Mouse (Mus musculus) liver, embryonic 15.5 days (tissue): ENCODE measurements around the gene Krt84. TPM values are rescaled to one million over a fixed set of nuclear protein-coding genes. Genes with fewer than 3 reads are reported as not detected.

Experiments
- ATAC-seq: fragments of 200-750 bp; cut with Nextera tagmentation; 2 replicates; pipeline ENCODE4 v1.8.0; 2017; ENCODE audit warnings: moderate number of reproducible peaks, mild to moderate bottlenecking, moderate library complexity; ENCODE audit not compliant: insufficient read depth
- H3K27ac ChIP-seq: fragments of 300-500 bp; sonication (generic); replicated peaks from 2 replicates; pipeline ENCODE4 v1.5.1; 2015; ENCODE audit warnings: mild to moderate bottlenecking, inconsistent platforms
- H3K27me3 ChIP-seq: fragments of 300-500 bp; sonication (generic); 2 replicates; pipeline ENCODE4 v1.6.1; 2015; ENCODE audit warnings: mild to moderate bottlenecking, inconsistent platforms
- H3K36me3 ChIP-seq: fragments of 300-500 bp; sonication (generic); replicated peaks from 2 replicates; pipeline ENCODE4 v1.6.1; 2015; ENCODE audit warnings: moderate library complexity, mild to moderate bottlenecking, inconsistent platforms
- H3K4me1 ChIP-seq: fragments of 300-500 bp; sonication (generic); replicated peaks from 2 replicates; pipeline ENCODE4 v1.6.1; 2015; ENCODE audit warnings: inconsistent platforms
- H3K4me2 ChIP-seq: fragments of 300-500 bp; sonication (generic); 2 replicates; pipeline ENCODE4 v1.6.1; 2015; ENCODE audit warnings: moderate library complexity, mild to moderate bottlenecking, inconsistent platforms
- H3K4me3 ChIP-seq: fragments of 300-500 bp; sonication (generic); replicated peaks from 2 replicates; pipeline ENCODE4 v1.5.1; 2015; ENCODE audit warnings: mild to moderate bottlenecking, inconsistent platforms
- H3K9ac ChIP-seq: fragments of 300-500 bp; sonication (generic); 2 replicates; pipeline ENCODE4 v1.6.1; 2015; ENCODE audit warnings: moderate library complexity, mild to moderate bottlenecking, inconsistent platforms
- H3K9me3 ChIP-seq: fragments of 300-500 bp; sonication (generic); replicated peaks from 2 replicates; pipeline ENCODE4 v1.6.1; 2016; ENCODE audit warnings: inconsistent platforms
- WGBS: fragments of 180-500 bp; shearing (Covaris S2); methylation state at CpG from one replicate; pipeline ENCODE4 v1.1.7; 2015; ENCODE audit warnings: mixed read lengths; ENCODE audit not compliant: insufficient replicate concordance; 5-methylcytosine and 5-hydroxymethylcytosine counted together
- polyA plus RNA-seq: library from polyadenylated mRNA; unstranded; fragments of >200 nt; fragmentation: Nextera tagmentation; extraction: Ambion mirVana; gene quantifications from 2 replicates; pipeline ENCODE4 v1.2.1, GENCODE M21; 2015

Gene Krt84
- polyA plus RNA-seq, 1 experiment from 2014 or later: not detected

DNA sequence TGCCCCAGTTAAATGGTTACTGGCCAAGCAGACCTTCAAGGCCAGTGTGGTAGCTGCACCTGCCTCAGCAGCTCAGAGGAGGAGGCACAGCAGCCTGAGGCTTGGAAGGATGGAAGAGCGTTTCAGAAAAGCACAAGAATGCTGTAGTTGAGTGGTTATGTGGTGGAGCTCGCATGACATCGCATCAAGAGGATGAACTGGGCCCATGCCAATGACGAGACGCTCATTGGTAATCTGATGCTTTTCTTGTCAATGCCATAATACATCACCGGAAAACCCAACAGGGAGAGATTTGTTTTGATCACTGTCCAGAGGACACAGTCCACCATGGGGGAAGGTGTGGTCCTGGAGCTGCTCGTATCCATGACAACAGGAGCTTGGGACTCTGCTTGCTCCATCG is 37.4 kb downstream of the Krt84 start:
- Histone ChIP-seq H3K9me3 (no peaks in the 10 kb centered on the region), H3K4me3 (no peak overlapping the region), H3K4me2 (no peak overlapping the region), H3K36me3 (no peaks in the 10 kb centered on the region), H3K27me3 (no peaks in the 10 kb centered on the region; the same call in 1 of the 2 replicates), H3K4me1 (no peaks in the 10 kb centered on the region), H3K27ac (no peak overlapping the region), H3K9ac (no peak overlapping the region)
- 70% methylated on average over 8 of the region's 8 CpGs for WGBS
- no peak for ATAC-seq

DNA sequence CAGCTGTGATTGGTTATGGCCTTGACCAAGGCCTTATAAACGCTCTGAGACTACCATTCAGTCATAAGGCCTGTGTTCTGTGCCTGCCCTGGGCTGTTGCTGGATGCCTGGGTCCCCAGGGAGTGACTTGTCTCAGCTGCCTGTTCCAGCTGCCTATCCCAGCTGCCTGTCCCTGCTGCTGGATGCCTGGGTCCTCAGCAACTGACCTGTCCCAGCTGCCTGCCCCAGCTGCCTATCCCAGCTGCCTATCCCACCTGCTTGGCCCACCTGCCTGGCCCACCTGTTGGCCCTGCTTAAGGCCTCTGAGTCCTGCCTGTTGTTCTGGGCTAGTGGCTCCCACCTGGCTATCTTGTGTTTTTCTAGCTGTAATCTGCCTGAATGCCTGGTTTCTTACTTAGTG is 38.4 kb downstream of the Krt84 start:
- H3K27ac ChIP-seq: no peak overlapping the region
- ATAC-seq: no peak
- no peaks in the 10 kb centered on the region for H3K4me1 ChIP-seq
- H3K27me3 ChIP-seq: no peaks in the 10 kb centered on the region; the same call in 1 of the 2 replicates
- WGBS: 33% methylated on average over 1 of the region's 1 CpGs
- no peak overlapping the region for H3K9ac ChIP-seq
- no peaks in the 10 kb centered on the region for H3K9me3 ChIP-seq
- H3K4me2 ChIP-seq: no peak overlapping the region
- H3K4me3 ChIP-seq: no peak overlapping the region
- H3K36me3 ChIP-seq: no peaks in the 10 kb centered on the region

DNA sequence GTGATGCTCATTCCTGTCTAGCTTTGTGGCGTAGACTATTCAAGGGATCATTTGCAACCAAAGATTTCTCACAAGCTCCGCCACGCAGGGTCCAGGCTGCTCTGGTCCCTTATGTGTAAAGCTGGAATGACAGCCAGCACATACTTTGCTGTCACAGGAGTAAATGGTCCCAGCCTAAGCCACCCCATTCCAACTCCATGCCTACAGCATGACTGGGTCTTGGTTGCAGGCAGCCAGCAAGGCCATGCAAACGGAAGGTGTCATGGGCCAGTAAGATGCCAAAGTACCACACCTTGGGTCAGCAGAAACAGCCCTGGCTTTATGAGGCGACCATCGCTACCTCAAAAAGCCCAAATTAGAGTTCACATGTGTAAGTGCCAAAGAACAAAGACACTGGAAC is 38.9 kb downstream of the Krt84 start:
- no peaks in the 10 kb centered on the region; the same call in 1 of the 2 replicates for H3K27me3 ChIP-seq
- H3K4me2 ChIP-seq: no peak overlapping the region
- no peaks in the 10 kb centered on the region for H3K9me3 ChIP-seq
- no peak overlapping the region for H3K9ac ChIP-seq
- H3K27ac ChIP-seq: no peak overlapping the region
- no peak overlapping the region for H3K4me3 ChIP-seq
- H3K36me3 ChIP-seq: no peaks in the 10 kb centered on the region
- ATAC-seq: no peak
- 67% methylated on average over 6 of the region's 6 CpGs for WGBS
- no peaks in the 10 kb centered on the region for H3K4me1 ChIP-seq

DNA sequence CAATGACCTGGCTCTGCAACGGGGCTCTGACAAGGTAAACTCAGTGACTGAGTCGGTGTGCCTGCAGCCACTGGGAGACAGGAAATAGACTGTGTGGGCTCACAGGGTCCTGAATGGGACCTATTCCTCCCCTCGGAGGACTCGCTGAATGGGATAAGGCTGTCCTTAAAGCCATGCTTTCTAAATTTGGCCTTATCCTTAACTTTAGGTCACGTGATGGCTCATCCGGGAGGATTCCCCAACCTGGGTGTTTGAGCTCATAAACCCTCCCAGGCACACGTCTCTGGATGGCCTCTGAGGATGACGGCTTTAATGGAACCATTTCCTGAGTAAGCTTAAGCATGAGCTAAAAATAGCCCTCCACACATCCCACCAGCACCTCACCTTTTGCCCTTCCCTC is 39.9 kb downstream of the Krt84 start:
- no peaks in the 10 kb centered on the region for H3K9me3 ChIP-seq

DNA sequence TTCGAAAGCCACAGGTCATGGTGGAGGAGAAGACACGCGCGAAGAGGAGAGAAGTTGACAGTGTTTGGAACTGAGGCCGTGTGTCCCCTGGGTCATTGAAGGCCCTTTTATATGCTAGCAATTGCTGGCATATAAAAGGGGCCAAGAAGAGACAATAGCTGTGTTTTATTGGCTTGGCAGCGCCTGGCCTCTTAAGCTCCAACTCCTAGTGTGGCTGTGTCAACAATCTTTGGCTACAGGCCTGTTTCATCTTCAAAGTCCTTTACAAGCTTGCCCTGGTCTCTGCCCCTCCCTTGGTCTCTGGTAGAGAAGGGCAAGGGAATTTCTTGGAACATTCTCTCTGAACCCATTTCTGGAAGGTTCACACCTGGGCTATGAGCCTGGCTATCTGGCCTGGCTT is 41.2 kb downstream of the Krt84 start, which contains the start of gene Krt83:
Gene Krt83, minus strand, starts transcription at position 82 of the 400 bp plus-strand sequence.
- no peak within 1 kb of the TSS for H3K4me3 ChIP-seq
- ATAC-seq: no peak
- 78% methylated on average over 6 of the region's 6 CpGs for WGBS
- H3K27me3 ChIP-seq: no peaks in the 10 kb centered on the region; the same call in 1 of the 2 replicates
- H3K9me3 ChIP-seq: no peaks in the 10 kb centered on the region
- no peak within 1 kb of the TSS for H3K4me2 ChIP-seq
- H3K4me1 ChIP-seq: no peaks in the 10 kb centered on the region
- no peaks in the 10 kb centered on the region for H3K36me3 ChIP-seq
- no peak within 1 kb of the TSS for H3K27ac ChIP-seq
- no peak within 1 kb of the TSS for H3K9ac ChIP-seq

More for the DNA sequence above, 39.9 kb downstream of the Krt84 start:
- Histone ChIP-seq H3K27ac (no peak overlapping the region), H3K4me1 (no peaks in the 10 kb centered on the region), H3K9ac (no peak overlapping the region), H3K4me3 (no peak overlapping the region), H3K4me2 (no peak overlapping the region), H3K36me3 (no peaks in the 10 kb centered on the region), H3K27me3 (no peaks in the 10 kb centered on the region; the same call in 1 of the 2 replicates)
- 35% methylated on average over 8 of the region's 8 CpGs for WGBS
- ATAC-seq: no peak

DNA sequence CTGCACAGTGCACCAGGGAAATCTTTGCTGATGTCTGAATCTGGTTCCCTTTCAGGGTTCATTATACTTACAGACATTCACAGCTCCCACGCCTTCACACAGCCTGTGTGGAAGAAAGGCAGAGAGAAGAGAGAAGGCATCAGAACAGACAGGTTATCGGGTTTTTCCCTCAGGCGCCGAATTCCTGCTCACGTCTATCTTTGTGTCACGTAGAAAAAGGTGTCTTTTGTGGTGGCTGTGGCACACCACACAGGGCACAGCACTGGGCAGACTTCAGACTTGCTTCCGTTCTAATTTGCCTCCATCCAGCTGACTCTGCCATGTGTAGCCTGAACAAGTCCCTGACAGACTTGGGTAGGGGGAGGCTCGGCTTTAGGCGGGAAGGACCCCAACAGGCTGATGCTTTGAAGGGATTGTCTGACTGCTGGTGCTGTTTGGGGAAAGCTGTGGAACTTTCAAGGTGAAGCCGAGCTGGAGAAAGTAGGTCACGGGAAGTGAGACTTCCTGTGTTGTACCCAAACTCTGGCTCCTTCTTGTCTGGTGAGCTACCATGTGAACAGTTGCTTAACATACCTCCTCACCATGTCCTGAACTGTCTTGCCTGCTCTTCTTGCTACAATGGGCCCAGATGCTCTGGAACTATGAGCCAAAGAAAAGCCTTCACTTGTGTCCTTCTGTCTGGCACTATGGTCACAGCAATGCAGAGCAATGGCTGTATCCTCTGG is 46.5 kb downstream of the Krt84 start:
- Histone ChIP-seq H3K36me3 (no peaks in the 10 kb centered on the region), H3K9me3 (no peaks in the 10 kb centered on the region), H3K9ac (no peak overlapping the region), H3K4me3 (no peak overlapping the region), H3K27me3 (no peaks in the 10 kb centered on the region), H3K4me2 (no peak overlapping the region), H3K27ac (no peak overlapping the region), H3K4me1 (0 out of 2 replicates have a peak, but pooled peaks cover 2% of the 10 kb centered on the region)
- ATAC-seq: no peak
- 42% methylated on average over 11 of the region's 11 CpGs for WGBS

DNA sequence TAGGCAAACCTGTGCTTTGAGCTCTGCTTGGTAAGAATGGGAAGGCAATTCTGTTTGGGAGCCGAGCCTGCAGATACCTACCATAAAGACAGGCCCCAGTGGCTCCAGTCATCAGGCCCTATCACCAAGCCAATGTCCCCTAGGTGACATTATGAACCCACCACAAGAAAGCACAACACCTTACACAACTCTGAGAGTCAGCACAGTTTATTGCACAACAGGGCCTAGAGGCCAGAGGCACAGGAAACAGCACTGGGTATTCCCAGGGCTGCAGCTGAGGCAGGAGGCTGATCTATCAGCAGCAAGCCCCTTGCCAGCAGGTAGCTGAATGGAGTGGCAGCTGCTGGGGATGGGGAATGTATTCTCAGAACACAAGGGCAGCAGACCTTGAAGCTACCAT is 47.7 kb downstream of the Krt84 start:
- no peak for ATAC-seq
- 40% methylated on average over 1 of the region's 1 CpGs for WGBS
- Histone ChIP-seq H3K4me3 (no peak overlapping the region), H3K9me3 (no peaks in the 10 kb centered on the region), H3K27me3 (no peaks in the 10 kb centered on the region), H3K4me1 (0 out of 2 replicates have a peak, but pooled peaks cover 2% of the 10 kb centered on the region), H3K4me2 (no peak overlapping the region), H3K36me3 (no peaks in the 10 kb centered on the region), H3K9ac (no peak overlapping the region), H3K27ac (no peak overlapping the region)

DNA sequence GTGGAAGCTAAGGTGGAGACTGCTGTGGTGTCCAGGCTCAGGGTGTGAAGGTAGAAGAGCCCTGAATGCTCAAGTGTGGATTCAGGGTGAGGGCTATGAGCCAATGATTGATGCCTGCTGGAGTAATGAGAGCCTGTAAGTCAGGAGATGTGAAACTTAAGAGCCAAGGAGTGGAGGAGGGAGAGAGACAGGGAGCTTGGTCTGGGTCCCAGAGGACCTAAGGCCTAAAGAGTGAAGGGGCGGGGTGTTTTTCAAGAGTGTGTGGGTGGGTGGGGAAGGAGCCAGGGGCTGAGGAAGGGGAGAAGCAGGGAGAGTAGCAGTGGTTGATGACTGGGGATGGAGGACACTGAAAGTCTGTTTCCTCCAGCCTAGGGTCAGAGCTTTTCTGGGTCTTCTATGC is 49.0 kb downstream of the Krt84 start:
- peaks cover 12% of the 10 kb centered on the region; the same call in 1 of the 2 replicates for H3K27me3 ChIP-seq

DNA sequence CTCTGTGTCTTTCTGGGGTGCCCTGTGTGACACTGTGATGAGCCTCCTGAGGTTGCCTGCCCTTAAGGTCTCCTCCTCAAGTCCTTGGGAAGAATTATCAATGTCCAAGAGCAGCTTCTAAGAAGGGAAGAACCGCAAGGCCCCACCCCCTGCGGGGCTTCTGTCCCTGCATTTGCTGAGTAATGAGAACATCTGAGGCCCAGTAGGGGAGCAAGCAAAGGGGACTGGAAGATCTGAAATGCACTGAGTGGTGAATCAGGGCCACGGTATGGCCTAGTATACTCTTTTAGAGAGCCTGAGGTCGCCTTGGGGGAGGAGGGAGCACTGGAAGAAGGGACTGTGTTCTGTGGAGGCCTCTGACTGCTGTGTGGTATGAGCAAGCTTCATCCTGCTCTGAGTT is 50.6 kb downstream of the Krt84 start:
- no peak overlapping the region for H3K27ac ChIP-seq
- H3K4me3 ChIP-seq: no peak overlapping the region
- 21% methylated on average over 4 of the region's 4 CpGs for WGBS

More for the DNA sequence above, 49.0 kb downstream of the Krt84 start:
- Histone ChIP-seq H3K36me3 (no peaks in the 10 kb centered on the region), H3K4me3 (no peak overlapping the region), H3K4me1 (0 out of 2 replicates have a peak, but pooled peaks cover 2% of the 10 kb centered on the region), H3K4me2 (no peak overlapping the region), H3K9ac (no peak overlapping the region), H3K27ac (no peak overlapping the region), H3K9me3 (no peaks in the 10 kb centered on the region)
- 50% methylated on average over 1 of the region's 1 CpGs for WGBS
- no peak for ATAC-seq

DNA sequence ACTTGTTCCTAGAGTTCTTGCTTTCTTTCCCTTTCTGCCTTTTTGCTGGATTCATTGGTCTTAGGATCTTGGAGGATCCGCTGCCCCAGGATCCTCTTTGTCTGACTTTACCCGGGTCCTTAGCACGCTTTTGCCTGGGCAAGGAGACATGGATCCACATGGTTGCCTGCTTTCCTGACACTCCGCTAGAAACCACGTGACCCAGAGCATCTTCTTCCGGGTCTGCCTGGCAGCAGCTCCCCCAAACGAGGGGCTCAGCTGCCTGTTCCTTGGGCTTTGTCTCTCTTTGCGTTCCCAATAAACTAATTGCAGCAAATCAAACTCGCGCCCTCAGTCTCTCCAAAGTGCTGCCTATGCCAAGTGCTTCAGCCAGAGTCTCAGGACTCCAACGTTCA is 53.0 kb downstream of the Krt84 start:
- Histone ChIP-seq H3K36me3 (no peaks in the 10 kb centered on the region), H3K9me3 (no peaks in the 10 kb centered on the region), H3K4me2 (0 out of 2 replicates have a peak overlapping the region, but pooled peaks have one; percentile 15), H3K4me3 (no peak overlapping the region), H3K27me3 (peaks cover 19% of the 10 kb centered on the region; the same call in 1 of the 2 replicates), H3K4me1 (no peaks in the 10 kb centered on the region), H3K9ac (no peak overlapping the region), H3K27ac (no peak overlapping the region)
- no peak for ATAC-seq
- 32% methylated on average over 11 of the region's 11 CpGs for WGBS

More for the DNA sequence above, 50.6 kb downstream of the Krt84 start:
- H3K9ac ChIP-seq: no peak overlapping the region
- no peak overlapping the region for H3K4me2 ChIP-seq
- H3K36me3 ChIP-seq: no peaks in the 10 kb centered on the region
- H3K27me3 ChIP-seq: peaks cover 19% of the 10 kb centered on the region; the same call in 1 of the 2 replicates
- no peaks in the 10 kb centered on the region for H3K9me3 ChIP-seq
- no peak for ATAC-seq
- 0 out of 2 replicates have a peak, but pooled peaks cover 2% of the 10 kb centered on the region for H3K4me1 ChIP-seq

DNA sequence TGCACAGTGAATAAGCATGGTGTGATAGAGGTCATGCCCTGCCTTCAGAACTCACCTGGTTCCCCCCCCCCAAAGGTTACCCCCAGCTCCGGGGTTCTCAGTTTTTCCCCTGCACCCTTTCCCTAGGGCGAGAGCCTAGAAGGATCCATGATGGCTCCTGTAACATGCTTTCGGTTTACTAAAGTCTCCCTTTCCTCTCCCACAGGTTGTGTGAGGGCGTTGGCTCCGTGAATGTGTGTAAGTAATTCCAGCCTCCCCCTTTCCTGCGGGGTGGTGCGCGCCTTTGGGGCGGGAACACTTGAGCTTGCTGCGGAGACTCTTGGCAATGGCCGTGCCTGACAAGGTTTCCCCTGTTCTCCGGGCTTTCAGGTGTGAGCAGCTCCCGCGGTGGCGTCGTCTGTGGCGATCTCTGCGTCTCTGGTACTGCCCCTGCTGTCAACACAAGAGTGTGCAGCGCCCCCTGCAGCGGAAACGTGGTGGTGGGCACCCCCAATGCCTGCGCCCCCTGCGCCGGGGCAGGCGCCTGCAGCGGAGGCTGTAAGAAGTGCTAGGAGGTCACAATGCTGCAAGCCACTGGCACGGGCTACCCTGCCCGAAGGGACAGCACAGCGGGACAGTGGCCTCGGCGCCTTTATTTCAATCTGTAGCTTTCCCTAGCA is 53.5 kb downstream of the Krt84 start:
- Histone ChIP-seq H3K4me2 (peak overlapping the region; percentile 15), H3K9me3 (no peaks in the 10 kb centered on the region), H3K4me3 (0 out of 2 replicates have a peak overlapping the region, but pooled peaks have one; percentile 10), H3K9ac (no peak overlapping the region), H3K27me3 (peaks cover 19% of the 10 kb centered on the region; the same call in 1 of the 2 replicates), H3K27ac (no peak overlapping the region), H3K4me1 (no peaks in the 10 kb centered on the region), H3K36me3 (no peaks in the 10 kb centered on the region)
- WGBS: 8% methylated on average over 31 of the region's 31 CpGs
- ATAC-seq: no peak
